In genomic region chr4:78210878-78211528, GRCm38 (mm10) we compare ENCODE assay signal across 8 mouse cellular contexts. TPM values are rescaled to one million over a fixed set of nuclear protein-coding genes. Genes with fewer than 3 reads are reported as not detected.
DNase-seq lines count a peak whose midpoint lies in the region; ATAC-seq and TF ChIP-seq lines count a peak whose summit lies in the region.

No protein-coding gene starts in this region.

- H3K27me3 ChIP-seq in kidney, embryonic 16.5 days (ENCODE audit: insufficient read depth, low read length): peaks cover 28% of the 10 kb centered on the region
- peaks cover 5% of the 10 kb centered on the region; the same call in 1 of the 2 replicates for H3K27me3 ChIP-seq in forebrain, embryonic 11.5 days (ENCODE audit: control insufficient read depth, insufficient read depth, low read length)
- no peaks in the 10 kb centered on the region for H3K27me3 ChIP-seq in thymus, adult 2 months (ENCODE audit: control insufficient read depth, insufficient read depth, low read length)

- no peaks in the 10 kb centered on the region for H3K36me3 ChIP-seq in kidney, embryonic 16.5 days (ENCODE audit: insufficient read depth, low read length)
- H3K36me3 ChIP-seq in forebrain, embryonic 11.5 days (ENCODE audit: control insufficient read depth, insufficient read depth, low read length): no peaks in the 10 kb centered on the region
- H3K36me3 ChIP-seq in thymus, adult 2 months (ENCODE audit: control insufficient read depth, insufficient read depth, low read length): no peaks in the 10 kb centered on the region

- H3K9ac ChIP-seq in kidney, embryonic 16.5 days (replicated peaks; ENCODE audit: low read length): peak overlapping the region; percentile 51; the same call in 1 of the 2 replicates
- peak overlapping the region; percentile 57 for H3K9ac ChIP-seq in forebrain, embryonic 11.5 days (ENCODE audit: low read length)

- intact Hi-C loops in left cerebral cortex, postnatal 36 days (cut with DNase I): loop anchor here (2.0 kb wide), 1 partner anchor 562 kb away; no protein-coding TSS in a partner anchor

- TF ChIP-seq CTCF in thymus, adult 2 months (IDR thresholded peaks at IDR 0.05; ENCODE audit: borderline replicate concordance, control insufficient read depth, extremely low read depth, insufficient read depth, low read length, poor library complexity): no peak

- ATAC-seq in kidney, embryonic 16.5 days (ENCODE audit: low FRiP score, low TSS enrichment): no peak
- no peak for ATAC-seq in forebrain, embryonic 11.5 days (replicated peaks; ENCODE audit: low FRiP score)
- ATAC-seq in megakaryocyte-erythroid progenitor cell, adult 5-6 weeks (replicated peaks; ENCODE audit: low FRiP score, low TSS enrichment, poor library complexity, severe bottlenecking): no peak

- H3K4me1 ChIP-seq in kidney, embryonic 16.5 days (ENCODE audit: insufficient read depth, low read length): 0 out of 2 replicates have a peak, but pooled peaks cover 2% of the 10 kb centered on the region
- no peaks in the 10 kb centered on the region for H3K4me1 ChIP-seq in forebrain, embryonic 11.5 days (replicated peaks; ENCODE audit: control insufficient read depth, insufficient read depth, low read length)
- H3K4me1 ChIP-seq in thymus, adult 2 months (replicated peaks; ENCODE audit: control insufficient read depth, insufficient read depth, low read length): no peaks in the 10 kb centered on the region

- peak overlapping the region; percentile 63 for H3K4me3 ChIP-seq in kidney, embryonic 16.5 days (ENCODE audit: low read length)
- peak overlapping the region; percentile 61 for H3K4me3 ChIP-seq in forebrain, embryonic 11.5 days (ENCODE audit: low read depth, low read length)
- H3K4me3 ChIP-seq in thymus, adult 2 months (ENCODE audit: control insufficient read depth, insufficient read depth, low read length): no peak overlapping the region

- peak overlapping the region; percentile 88 for H3K4me2 ChIP-seq in kidney, embryonic 16.5 days (replicated peaks; ENCODE audit: low read depth, low read length)
- H3K4me2 ChIP-seq in forebrain, embryonic 11.5 days (ENCODE audit: low read depth, low read length, severe bottlenecking): peak overlapping the region; percentile 78

- no peak for DNase-seq in kidney, adult 11 months
- no peak for DNase-seq in forebrain, embryonic 11.5 days (ENCODE audit: low spot score)
- DNase-seq in left cerebral cortex, postnatal 36 days (ENCODE audit: low spot score in 2 of 2): peak; percentile 29 to 34
- DNase-seq in retina, embryonic 14.5 days (ENCODE audit: low spot score): peak; percentile 11
- DNase-seq in ovary, postnatal 10 days (ENCODE audit: low spot score): no peak
- no peak for DNase-seq in thymus, adult 2 months

- TF ChIP-seq POLR2A in thymus, adult 2 months (IDR thresholded peaks at IDR 0.05; ENCODE audit: control insufficient read depth, extremely low read depth, insufficient read depth, low read length, poor library complexity): no peak

- no peak overlapping the region for H3K27ac ChIP-seq in kidney, embryonic 16.5 days (ENCODE audit: low read length)
- H3K27ac ChIP-seq in forebrain, embryonic 11.5 days (ENCODE audit: low read depth, low read length): no peak overlapping the region
- no peak overlapping the region for H3K27ac ChIP-seq in thymus, adult 2 months (ENCODE audit: control insufficient read depth, insufficient read depth, low read length)

- H3K9me3 ChIP-seq in kidney, embryonic 16.5 days (ENCODE audit: low read length): no peaks in the 10 kb centered on the region
- no peaks in the 10 kb centered on the region for H3K9me3 ChIP-seq in forebrain, embryonic 11.5 days (ENCODE audit: control insufficient read depth, low read length)

- 25% methylated on average over 9 of the region's 9 CpGs for whole genome bisulfite sequencing in kidney, embryonic 16.5 days
- WGBS in forebrain, embryonic 11.5 days: 20% methylated on average over 9 of the region's 9 CpGs
- WGBS in thymus, adult 2 months: 42% methylated on average over 9 of the region's 9 CpGs

RNA-seq across cellular contexts. Expression of gene Ptprd, which starts 0.8 kb away (rescaled TPM):
- polyA plus RNA-seq in kidney, embryonic 16.5 days (2015; fragmentation: Nextera tagmentation; extraction: Ambion mirVana): 15.1 and 20.9 TPM in 2 replicates
- polyA plus RNA-seq in forebrain, embryonic 11.5 days (2014; fragmentation: Nextera tagmentation; extraction: Ambion mirVana): 25.9 and 30.1 TPM in 2 replicates
- total RNA-seq in left cerebral cortex, postnatal 36 days (2021): 100 to 1,000 TPM; 313 to 350 TPM
- not detected in 2 replicates for total RNA-seq in megakaryocyte-erythroid progenitor cell, adult 5-6 weeks (2014; fragmentation: Nextera tagmentation)
- total RNA-seq in megakaryocyte-erythroid progenitor cell, adult 5-6 weeks (2017): 0.04 TPM in 1 of 2 replicates, not detected in the other
- polyA plus RNA-seq in thymus, adult 2 months (2012; rRNA removed): 0.97 and 1.0 TPM in 2 replicates

Comparison
In these comparisons a context has a peak if more than half of its experiments do, and no peak if none do; other contexts are left out.
1. DNase-seq: peak in left cerebral cortex, postnatal 36 days (2 of 2) and retina, embryonic 14.5 days (single experiment); none in kidney, adult 11 months (single experiment), forebrain, embryonic 11.5 days (single experiment), ovary, postnatal 10 days (single experiment) and thymus, adult 2 months (single experiment).